Mouse (Mus musculus): ENCODE data around the gene Tagln3. TPM values are rescaled to one million over a fixed set of nuclear protein-coding genes. Genes with fewer than 3 reads are reported as not detected.

Tagln3 gene
- 1.2 TPM for polyA plus RNA-seq (2015; fragmentation: Illumina TruSeq; extraction: RNeasy Lipid Tissue Mini Kit (QIAGEN cat#74804); ENCODE audit: insufficient read depth, low read depth, low replicate concordance)

DNA sequence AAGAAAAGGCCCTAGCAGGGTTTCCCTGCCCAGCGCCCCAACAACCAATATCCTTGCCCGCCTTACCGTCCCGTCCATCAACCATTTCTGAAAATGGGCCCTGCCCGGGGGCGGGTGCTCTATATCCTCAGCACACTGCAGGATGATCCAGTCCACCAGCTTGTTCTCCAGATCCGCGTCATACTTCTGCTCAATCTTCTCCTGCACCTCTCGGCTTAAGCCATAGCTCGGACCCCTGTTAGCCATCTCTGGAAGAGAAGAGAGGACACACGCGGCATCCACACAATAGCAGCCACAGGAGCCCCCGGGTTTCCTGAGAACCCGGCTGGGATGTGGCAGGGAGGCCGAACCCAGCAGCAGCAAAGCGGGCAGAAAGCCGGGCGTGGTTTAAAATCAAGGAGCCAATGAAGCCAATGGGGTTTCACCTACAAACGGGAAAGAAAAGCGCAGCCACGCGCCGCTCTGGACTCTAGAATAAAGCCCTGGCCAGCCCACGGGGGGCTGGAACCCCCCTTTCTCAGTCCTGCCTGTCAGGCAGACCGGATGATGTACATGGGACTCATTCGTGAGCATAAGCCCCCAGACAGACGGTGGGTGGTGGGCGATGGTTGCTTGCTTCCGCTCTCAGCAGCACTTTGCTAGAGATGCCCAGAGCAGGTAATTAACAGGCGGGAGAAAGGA lies at the start of gene Tagln3:
Tagln3 (minus strand) TSS at position 548 of the 681 bp plus-strand sequence.

DNA sequence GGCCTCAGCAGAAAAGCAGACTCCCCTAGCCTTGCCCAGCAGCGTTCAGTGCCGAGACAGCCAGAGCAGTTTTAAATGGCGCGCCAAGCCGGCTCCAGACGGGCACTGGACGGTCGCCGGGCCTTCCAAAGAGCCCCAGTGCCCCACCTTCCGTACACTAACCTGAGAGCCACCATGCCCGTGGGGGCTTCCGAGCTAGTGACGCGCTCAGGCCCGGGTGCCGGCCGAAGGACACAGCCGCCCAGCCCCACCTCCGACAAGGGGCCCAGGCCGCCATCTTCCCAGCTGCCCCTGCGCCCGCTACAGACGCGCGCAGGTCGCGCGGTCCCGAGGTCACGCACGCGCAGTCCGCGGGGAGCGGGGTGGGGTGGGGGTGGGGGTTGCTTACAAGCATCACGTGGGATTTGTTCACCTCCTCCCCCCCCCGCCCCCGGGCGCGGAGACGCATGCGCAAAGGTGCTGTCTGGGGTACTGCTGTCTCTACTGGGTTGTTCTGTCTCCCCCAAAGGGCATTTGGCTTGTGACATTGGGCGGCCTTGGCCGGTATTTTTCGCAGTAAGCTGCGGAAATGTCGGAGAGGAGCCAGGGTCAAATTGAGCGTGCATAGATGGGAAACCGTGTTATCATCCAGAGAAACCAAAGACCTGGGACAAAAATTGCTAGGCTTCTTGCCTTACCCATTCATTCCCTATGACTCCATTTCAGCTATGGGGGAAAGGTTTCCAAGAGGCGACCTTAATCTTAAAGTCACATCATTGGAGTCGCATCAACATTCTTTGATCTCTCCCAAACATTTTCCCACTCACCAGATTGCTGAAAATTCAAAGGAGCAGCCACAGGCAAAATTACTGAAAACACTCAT lies 18.4 kb upstream of the Tagln3 start, which contains the start of gene Abhd10:
Abhd10 (minus strand) TSS at position 341 of the 862 bp plus-strand sequence.

DNA sequence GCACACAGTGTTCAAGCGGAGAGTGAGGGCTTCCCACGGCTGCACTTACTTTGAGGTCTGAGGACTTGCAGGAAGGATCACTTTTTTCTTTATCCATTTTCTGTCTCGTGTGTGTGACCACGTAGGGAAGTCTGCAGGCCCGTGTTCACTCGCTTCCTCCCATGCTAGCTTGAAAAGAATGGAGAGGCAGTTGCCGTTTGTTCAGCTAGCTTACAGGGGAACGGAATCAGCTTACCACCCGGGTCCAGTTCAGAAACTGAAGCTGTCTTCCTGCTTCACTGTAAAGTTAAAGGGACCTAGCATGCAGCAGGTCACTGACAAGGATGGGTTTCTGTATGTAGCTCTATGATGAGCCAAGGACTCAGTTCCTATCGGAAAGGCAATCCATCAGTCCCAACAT lies 30.9 kb downstream of the Tagln3 start, which contains the start of gene Tmprss7:
Tmprss7 (minus strand) TSS at position 101 of the 400 bp plus-strand sequence.

Other genes with a start within 250 kb of the Tagln3 start
- gene Gm609, start 231.6 kb downstream of the Tagln3 start, polyA plus RNA-seq (2015; fragmentation: Illumina TruSeq; extraction: RNeasy Lipid Tissue Mini Kit (QIAGEN cat#74804); ENCODE audit: insufficient read depth, low read depth, low replicate concordance), result 0.87 TPM
- not detected for gene Gm17783, start 192.6 kb downstream of the Tagln3 start, polyA plus RNA-seq (2015; fragmentation: Illumina TruSeq; extraction: RNeasy Lipid Tissue Mini Kit (QIAGEN cat#74804); ENCODE audit: insufficient read depth, low read depth, low replicate concordance)
- not detected for gene Slc9c1, start 189.3 kb downstream of the Tagln3 start, polyA plus RNA-seq (2015; fragmentation: Illumina TruSeq; extraction: RNeasy Lipid Tissue Mini Kit (QIAGEN cat#74804); ENCODE audit: insufficient read depth, low read depth, low replicate concordance)
- gene Gcsam, start 114.2 kb downstream of the Tagln3 start, polyA plus RNA-seq (2015; fragmentation: Illumina TruSeq; extraction: RNeasy Lipid Tissue Mini Kit (QIAGEN cat#74804); ENCODE audit: insufficient read depth, low read depth, low replicate concordance), result not detected
- 0.39 TPM for gene BC016579, start 70.5 kb downstream of the Tagln3 start, polyA plus RNA-seq (2015; fragmentation: Illumina TruSeq; extraction: RNeasy Lipid Tissue Mini Kit (QIAGEN cat#74804); ENCODE audit: insufficient read depth, low read depth, low replicate concordance)
- not detected for gene Tmprss7, start 30.9 kb downstream of the Tagln3 start, polyA plus RNA-seq (2015; fragmentation: Illumina TruSeq; extraction: RNeasy Lipid Tissue Mini Kit (QIAGEN cat#74804); ENCODE audit: insufficient read depth, low read depth, low replicate concordance)
- 1.2 TPM for gene Abhd10, start 18.3 kb upstream of the Tagln3 start, polyA plus RNA-seq (2015; fragmentation: Illumina TruSeq; extraction: RNeasy Lipid Tissue Mini Kit (QIAGEN cat#74804); ENCODE audit: insufficient read depth, low read depth, low replicate concordance)
- 11.1 TPM for gene Phldb2, start 229.0 kb upstream of the Tagln3 start, polyA plus RNA-seq (2015; fragmentation: Illumina TruSeq; extraction: RNeasy Lipid Tissue Mini Kit (QIAGEN cat#74804); ENCODE audit: insufficient read depth, low read depth, low replicate concordance)